Mouse (Mus musculus) heart, postnatal 4 days (tissue): ENCODE measurements around the gene Snapc3. TPM values are rescaled to one million over a fixed set of nuclear protein-coding genes. Genes with fewer than 3 reads are reported as not detected.
"Not testable (repeated sequence)": the region's sequence is repeated elsewhere in the genome, so short reads cannot be mapped to it uniquely, and the experiment has no call there.

Experiments used
- DNase-seq: peaks from one replicate; pipeline ENCODE4 v3.0.0; 2021
- total RNA-seq, 2 experiments: library from RNA; stranded (reverse); gene quantifications; 2 replicates each; pipeline ENCODE4 v1.2.3; 2021

Gene Snapc3
- total RNA-seq, 2 experiments from 2014 or later = 25.3 to 26.6 TPM

DNA sequence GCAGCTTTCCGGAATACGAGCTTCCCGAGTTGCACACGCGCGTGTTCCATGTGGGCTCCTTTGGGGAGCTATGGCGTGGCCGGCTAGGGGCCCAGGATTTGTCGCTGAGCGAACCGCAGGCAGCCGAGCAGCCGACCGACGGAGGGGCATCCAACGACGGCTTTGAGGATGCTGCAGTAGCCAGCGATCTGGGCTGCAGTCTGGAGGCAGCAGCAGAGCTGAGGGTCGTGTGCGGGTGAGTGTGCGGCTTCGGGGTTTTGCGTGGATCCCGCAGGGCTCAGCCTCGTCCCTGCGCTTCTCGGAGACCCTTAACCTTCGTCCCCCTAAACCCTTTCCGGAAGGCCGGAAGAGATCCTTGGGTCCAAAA lies 279 bp downstream of the Snapc3 start:
- no peak for DNase-seq

DNA sequence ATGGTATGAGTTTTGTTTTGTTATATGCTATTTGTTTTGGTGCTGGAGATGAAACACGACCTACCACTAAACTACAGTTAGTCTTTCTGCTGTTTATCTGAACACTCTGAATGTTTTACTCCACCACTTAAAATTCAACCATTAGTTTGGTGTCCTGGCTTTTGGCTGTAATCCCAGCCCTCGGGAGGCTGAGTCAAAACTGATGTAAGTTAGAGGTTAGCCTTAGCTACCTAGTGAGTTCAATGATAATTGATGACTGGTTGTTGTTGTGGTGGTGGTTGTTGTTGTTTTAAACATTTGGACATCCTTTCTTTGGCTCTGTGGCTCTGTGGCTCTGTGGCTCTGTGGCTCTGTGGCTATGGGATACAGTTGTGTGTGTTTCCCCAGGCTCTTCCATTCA lies 1.3 kb downstream of the Snapc3 start:
- no peak for DNase-seq

DNA sequence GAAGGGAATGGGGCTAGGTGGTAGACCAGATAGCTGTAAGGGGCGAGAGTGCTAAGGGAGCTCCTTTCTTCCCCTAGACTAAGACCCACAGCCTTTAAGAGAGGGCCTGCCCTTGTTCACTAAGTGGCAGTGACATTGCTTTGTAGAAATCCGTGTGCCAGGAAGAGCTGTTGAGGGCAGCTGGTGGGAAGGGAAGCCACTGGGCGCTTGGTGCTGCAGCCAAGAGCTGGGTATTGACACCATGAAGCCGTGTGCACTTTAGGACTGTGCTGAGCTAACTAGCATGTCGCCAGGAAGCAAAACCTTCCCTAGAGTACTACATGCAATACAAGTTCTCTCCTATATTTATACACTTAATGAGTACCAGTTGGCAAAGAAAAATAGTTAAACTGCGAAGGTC lies 6.1 kb downstream of the Snapc3 start:
- DNase-seq = no peak

DNA sequence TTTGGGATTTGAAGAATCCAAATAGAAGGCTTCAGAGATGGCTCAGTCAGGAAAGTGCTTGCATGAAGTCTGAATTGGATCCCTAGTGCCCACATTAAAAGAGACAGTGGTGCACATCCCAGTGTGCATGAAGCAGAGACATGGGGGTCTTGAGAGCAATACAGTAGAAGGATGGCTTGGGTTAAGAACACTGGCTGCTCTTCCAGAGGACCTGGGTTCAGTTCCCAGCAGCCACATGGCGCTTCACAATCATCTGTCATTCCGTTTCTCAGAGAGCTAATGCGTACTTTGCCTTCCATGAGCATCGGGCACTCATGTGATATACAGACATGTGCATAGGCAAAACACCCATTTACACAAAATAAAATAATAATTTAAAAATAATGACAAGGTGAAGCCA lies 7.6 kb downstream of the Snapc3 start:
- DNase-seq = no peak

DNA sequence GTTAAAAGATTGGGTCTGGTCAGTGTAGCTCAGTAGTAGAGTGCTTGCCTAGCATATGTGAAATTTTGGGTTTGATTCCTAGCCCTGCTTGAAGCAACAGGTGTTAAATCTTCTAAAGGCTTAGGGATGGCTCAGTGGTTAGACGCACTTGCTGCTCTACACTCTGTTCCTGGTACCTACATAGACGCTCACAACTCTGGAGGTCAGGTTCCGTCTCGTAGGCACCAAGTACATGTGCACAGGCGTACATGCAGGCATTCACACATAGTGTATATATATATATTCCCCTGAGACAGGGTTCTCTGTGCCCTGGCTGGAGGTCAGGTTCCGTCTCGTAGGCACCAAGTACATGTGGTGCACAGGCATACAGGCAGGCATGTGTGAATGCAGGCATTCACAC lies 9.6 kb downstream of the Snapc3 start:
- DNase-seq = no peak

DNA sequence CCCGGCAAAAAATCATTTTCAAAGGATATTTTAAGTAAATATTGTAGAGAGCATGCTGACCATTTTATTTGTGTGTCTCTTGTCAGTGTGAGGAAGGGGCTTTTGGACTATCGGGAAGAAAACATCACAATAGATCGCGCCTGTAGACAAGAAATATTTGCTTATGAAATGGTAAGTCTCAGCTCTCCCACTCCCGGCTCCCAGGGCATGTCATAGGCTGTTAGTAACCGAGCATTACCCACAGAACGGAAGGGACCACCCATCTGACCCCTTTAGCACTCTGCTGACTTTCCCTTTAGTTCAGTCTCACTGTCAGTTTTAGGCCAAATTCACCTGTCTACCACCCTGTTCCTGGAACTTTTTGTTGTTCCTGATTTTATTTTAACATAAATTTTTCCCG lies 10.2 kb downstream of the Snapc3 start:
- DNase-seq = no peak

DNA sequence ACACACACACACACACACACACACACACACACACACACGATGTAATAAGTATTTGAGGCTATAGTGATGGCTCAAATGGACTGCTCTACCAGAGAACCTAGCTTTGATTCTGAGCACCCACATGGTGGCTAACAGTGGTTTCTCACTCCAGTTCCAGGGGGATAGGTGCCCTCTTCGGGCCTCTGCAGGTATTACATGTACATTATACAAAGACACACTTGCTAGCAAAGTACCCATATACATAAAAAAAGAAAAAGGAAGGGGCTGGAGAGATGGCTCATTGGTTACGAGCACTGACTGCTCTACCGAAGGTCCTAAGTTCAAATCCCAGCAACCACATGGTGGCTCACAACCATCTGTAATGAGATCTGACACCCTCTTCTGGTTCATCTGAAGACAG lies 11.3 kb downstream of the Snapc3 start:
- DNase-seq = no peak

DNA sequence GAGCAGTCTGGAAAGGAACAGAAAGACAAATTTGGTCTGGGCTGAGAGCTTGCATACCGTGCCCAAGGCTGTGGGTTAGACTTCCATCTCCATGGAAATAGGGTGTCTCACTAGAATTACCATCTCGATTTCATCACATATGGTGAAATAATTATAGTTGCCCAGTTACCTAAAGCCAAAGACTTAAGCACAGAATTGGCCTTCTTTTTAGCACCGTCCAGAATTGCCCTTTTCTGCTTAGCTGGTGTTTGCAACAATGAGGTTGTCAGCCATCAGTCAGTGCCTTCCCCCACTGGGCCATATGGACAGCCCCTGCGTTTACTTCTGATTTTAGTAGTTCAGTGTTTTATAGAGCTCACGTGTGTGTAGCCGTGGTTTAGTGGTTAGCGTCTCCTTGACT lies 14.4 kb downstream of the Snapc3 start:
- DNase-seq = no peak

DNA sequence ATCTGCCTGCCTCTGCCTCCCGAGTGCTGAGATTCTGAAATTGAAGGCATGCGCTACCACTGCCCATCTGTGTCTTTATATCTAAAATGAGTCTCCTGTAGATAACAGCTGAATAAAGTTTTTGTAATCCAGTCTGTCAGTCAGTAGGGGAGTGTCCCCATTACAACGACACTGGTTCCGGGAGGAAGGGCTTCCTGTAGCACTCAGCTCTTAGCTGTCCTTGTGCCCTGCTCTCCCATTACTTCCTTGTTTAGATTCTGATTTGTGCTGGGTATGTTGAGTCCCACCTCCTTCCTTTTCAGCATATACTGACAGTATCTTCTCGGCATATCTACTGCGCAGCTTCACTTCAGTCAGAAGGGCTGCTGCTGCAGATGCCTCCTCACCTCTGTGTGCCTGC lies 15.4 kb downstream of the Snapc3 start:
- DNase-seq = no peak

DNA sequence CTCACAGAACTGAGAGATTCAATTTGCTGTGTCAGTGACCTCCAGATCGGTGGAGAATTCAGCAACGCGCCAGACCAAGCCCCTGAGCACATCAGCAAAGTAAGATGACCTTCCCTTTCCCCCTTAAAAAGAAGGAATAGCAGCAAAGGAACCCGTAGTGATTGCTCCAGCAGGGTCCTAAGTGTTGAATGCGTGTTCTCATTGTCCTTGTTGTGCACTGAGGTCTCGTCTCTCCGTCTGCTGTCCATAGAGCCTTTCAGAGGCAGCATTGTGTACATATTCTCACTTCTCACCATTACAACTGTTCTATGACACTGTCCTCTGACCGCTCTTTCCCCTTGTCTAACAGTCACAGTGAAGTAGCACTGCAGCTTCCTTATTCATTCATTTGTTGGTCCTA lies 18.9 kb downstream of the Snapc3 start:
- no peak for DNase-seq

DNA sequence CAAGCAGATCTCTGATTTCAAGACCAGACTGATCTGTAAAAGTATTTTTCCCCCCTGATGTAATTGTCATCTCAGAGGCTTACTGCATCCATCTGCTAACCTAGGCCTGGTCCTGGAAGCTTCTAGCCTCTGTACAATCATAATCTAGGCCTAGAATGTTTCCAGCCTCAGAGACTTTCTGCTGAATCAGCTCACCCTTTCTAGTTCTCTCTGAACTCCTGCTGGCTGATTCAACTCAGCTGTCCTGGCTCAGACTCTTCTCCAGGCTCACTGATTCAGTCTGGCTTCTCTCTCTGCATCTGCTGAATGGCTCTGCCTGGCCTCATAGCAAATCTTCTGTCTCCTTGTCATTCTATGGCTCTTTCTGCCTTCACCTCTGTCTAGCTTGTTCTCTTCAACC lies 20.6 kb downstream of the Snapc3 start:
- no peak for DNase-seq

DNA sequence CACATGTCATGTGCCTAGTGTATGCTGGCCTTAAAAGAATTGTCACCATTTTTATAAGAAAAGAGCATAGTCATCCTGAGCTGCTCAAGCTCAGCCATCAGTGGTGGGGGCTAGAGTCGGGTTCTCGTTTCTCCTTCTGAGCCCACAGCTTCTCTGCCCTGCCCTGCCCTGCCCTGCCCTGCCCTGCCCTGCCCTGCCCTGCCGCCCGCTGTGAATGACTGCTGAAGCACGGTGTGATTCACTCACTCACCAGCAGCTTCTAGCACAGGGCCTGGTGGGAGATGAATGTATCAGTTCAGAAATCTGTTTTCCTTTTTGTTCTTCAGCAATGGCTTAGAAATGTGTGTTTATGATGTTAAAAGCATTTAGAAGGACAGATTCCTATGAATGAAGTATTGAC lies 21.5 kb downstream of the Snapc3 start:
- DNase-seq = no peak

DNA sequence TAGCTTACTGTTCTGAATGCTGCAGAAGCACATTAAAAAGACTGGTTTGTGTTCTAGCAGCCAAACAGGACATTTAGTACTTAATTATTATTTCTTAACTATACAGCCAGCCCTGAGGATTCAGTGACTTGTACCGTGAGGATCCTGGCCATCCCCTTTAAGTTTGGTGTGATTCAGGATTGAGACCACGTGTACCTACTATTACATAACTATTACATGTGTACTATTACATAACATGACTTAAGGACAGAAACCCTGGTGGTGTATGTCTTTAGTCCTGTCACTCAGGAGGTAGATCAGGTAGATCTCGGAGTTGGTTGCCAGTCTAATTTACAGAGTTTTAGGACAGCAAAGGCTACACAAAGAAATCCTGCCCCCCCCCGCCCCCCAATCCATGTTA lies 23.5 kb downstream of the Snapc3 start:
- no peak for DNase-seq

DNA sequence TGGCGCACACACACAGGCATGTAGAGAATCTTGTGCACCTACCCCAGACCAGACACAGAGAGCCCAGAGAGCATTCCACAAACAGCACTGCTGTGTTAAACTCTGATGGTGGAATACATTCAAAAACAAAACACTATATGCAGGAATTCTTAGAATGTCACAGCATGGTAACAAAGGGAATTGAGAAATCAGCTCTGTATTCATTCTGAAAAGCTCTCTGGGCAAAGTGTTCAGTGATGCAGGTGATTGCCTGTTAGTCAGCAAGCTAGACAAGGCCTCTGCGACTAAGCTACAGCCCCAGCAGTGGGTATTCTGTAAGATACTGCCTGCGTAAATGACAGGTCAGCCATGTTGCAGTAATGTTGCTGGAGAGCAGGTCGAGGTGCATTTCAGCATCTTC lies 33.3 kb downstream of the Snapc3 start:
- no peak for DNase-seq

DNA sequence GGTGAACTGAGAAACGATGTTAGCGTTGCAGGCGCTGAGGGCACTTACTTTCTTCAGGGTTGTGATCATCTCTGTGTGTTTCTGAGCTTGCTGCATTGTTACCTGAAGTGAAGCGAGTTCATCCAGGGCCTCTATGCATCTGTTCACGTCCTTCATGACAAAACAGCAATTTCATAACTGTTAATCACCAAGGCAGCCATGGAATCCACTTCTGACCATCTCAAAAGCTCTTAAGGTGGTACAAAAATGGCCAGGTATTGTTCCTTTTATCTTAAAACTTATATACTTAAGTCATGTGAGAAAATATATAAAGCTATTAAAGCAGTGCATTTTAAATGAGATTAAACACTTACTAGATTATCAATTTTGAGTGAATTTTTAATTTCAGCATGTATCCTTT lies 42.6 kb downstream of the Snapc3 start:
- DNase-seq = no peak

DNA sequence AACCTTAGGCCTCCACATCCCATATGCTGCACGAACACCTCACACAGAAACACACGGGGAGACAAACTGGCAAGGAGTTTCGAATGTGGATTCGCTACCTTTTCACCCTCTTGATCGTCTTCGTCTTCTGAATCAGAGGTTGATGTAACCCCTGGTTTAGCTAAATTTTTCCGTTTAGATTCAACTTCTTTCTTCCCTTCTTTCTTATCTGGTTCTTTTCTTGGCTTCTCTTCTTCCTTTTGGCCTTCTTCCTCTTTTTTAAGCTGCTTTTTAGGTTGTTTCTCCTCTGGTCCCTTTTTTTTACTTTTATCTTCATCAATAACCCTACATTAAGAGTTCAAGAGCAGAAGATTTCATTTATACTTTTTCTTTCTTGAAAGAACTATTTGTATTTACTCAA lies 47.3 kb downstream of the Snapc3 start:
- no peak for DNase-seq

DNA sequence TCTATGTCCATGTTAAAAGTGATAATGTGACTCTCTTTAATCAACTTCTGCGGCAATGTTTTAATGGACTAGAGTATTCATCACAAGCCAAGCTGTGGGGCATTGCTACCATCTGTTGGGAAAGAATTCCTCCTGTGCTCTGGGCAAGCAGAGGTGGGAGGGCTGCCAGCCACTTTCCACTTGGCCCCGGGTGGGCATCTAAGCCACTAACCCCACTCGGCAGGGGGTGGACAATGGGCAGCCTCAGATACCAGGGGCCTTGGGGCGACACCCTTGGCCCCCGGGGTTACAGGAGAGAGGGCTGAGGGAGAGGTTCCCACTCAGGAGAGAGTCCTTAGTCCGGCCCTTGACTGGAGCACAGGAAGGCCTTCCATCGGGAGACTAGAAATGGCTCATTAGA lies 50.1 kb downstream of the Snapc3 start:
- DNase-seq = no peak

DNA sequence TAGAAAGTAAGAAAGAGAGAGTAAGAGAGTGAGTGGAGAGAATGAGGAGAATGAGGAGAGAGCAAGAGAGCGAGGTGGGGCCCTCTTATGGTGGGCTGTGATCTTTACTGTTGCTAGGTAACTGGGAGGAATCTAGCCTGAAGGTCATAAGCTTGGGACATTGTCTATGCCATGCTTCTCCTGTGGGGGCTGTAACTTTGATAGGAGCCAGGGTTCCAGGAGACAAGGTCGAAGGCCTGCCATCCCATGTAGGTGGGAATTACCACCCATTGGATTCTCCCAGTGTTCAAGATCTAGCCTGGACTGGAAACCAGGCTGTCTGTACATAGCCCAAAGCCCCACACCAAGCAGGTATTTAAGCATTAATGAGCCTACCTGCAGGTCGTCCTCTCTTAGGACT lies 50.7 kb downstream of the Snapc3 start:
- no peak for DNase-seq

DNA sequence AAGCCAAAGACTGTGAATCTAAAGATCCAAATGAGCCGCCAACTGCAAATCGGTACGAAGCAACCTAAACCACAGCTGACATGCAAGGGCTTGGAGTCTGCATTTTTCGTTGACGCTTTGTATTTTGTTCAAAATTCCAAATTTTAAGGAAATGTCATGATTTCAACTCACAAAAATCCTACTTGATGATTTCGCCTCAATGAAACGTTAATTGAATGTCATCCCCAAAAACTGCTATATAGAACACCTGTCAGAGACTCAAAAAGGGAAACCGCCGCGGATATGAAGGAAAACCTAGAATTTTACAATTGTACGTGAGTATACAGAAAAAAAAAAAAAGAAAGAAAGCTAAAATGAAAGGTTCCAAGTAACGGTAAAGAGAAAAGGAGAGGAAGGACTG lies 67.7 kb downstream of the Snapc3 start:
- DNase-seq = no peak

DNA sequence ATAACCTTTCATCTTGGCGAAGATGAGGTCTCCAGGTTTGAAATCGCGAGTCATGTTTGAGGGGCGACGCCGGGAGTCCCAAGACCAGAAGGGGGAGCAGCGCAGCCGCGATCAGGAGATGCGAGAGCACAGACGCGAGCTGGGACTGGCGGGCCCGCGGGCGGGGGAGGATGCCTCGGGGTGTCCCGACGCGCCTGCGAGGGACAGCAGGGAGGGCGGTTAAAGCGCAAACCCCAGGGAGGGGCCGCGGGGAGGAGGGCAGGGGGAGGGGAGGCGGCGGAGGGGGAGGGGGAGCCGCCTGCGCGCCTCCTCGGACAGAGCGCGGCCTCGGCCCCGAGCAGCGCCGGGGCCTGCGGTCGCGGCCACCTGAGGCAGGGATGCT lies 68.2 kb downstream of the Snapc3 start:
- peak; percentile 87 for DNase-seq

DNA sequence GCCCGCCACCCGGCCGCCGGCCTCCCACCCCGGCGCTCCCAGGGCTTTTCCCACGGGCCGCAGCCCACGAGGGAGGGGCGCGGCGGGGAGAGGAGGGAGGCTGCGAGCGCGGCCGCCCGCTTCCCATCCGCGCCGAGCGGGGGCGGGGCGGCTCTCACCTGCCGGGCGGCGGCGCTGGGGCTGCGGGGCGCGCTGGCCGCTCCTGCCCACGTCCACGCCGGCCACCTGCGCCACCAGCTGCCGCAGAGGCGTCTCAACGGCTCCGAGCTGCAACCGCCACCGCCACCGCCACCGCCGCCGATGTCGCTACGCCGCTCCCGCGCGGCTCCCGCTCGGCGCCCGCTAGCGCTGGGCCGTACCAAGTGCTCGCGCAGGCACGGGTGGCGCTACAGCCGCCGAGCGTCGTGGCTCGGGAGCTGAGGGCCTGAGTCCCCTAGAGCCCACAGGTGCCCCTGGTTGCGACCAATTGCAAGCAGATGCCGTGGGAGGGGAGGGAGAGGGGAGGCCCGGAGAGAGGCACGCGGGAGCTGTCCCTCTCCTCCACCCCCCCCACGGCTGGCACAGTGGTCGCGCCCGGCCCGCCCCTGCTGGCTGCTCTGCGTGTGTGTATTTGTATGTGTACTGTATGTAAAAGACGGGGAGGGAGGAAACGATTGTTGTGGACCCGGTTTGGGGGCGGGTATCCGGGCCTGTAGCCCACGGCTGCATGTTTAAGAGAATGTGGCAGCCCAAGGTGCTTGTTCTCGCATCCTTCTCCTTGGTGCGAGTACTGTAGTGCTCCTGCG lies 68.8 kb downstream of the Snapc3 start, which contains the start of gene Psip1:
Psip1 (minus strand) TSS at position 343 of the 785 bp plus-strand sequence.
- peak; percentile 91 for DNase-seq

DNA sequence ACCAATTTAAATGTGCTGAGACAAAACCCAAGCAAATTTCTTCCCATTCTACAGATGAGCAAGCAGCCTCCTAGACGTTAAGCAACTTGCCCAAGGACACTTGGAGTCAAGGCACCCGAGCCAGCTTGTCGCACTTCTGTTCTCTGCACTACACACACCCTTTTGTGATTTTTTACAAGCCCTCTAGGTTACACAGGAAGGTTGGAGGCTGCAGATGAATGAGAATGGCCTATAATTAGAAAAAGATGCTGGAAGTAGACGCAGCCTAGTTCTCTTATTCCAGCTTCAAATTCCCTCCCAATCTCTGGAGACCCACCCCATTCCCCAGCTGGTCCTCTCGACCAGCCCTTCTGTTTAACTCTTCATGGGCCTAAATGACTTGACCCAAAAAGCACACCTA lies 71.6 kb downstream of the Snapc3 start:
- no peak for DNase-seq

DNA sequence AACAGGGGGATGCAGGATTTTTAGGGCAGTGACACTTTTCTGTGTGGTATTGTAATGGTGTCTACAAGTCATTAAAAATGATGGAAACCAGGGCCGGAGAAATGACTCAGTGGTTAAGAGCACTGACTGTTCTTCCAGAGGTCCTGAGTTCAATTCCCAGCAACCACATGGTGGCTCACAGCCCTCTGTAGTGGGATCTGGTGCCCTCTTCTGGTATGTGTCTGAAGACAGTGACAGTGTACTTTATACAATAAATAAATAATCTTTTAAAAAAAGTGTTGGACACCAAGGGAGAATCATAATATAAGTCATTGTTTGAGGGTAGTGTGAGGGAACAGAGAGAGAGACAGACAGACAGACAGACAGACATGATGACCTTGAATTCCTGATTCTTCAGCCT lies 75.6 kb downstream of the Snapc3 start:
- no peak for DNase-seq

DNA sequence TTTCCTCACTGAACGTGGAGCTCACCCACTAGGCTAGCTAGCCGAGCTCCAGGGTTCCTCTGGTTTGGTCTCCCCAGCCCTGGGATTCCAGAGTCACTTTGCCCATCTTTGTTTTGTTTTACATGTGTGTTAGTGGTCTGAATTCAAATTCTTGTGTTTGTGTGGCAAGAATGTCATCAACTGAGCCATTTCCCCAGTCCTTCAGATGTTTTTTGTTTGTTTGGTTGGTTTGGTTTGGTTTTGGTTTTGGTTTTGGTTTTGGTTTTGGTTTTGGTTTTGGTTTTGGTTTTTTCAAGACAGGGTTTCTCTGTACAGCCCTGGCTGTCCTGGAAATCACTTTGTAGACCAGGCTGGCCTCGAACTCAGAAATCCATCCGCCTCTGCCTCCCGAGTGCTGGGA lies 79.5 kb downstream of the Snapc3 start:
- not testable (repeated sequence) for DNase-seq
